In the genomic region with DNA sequence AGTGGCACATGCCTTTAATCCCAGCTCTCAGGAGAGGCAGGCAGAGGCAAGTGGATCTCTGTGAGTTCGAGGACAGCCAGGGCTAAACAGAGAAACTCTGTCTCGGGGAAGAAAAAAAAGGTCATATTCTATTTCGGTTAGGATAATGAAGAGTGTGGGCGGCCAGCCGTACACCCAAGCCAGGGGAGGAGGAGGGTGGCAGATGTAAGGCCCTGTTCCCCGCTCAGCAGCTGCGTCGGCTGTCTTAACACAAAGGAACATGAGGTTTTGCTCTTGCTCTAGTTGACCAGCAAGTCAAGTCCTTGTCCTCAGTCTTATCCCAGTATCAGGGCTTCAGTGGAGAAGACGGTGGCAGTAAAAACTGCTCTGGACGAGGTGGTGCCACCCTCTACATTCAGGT, we compare ENCODE assay signal across 29 mouse cellular contexts. TPM values are rescaled to one million over a fixed set of nuclear protein-coding genes. Genes with fewer than 3 reads are reported as not detected.
"Had no signal": no experiment of that assay in that cellular context is flagged by ENCODE, and none has a peak within 500 bp of the region (broad histone marks: within the 10 kb centered on the region; RNA-seq: fewer than 3 reads in every experiment).

No protein-coding gene starts in this region.

- H3K4me1 ChIP-seq: heart, embryonic 15.5 days; liver, embryonic 13.5 days; liver, embryonic 15.5 days had no signal

- H3K27ac ChIP-seq: heart, adult 2 months; heart, embryonic 13.5 days; heart, embryonic 15.5 days; hindbrain, embryonic 13.5 days; hindbrain, embryonic 15.5 days; hindbrain, postnatal 0 days; kidney, embryonic 15.5 days; kidney, postnatal 0 days; left cerebral cortex, adult 2 months; limb, embryonic 10.5 days; limb, embryonic 12.5 days; liver, embryonic 13.5 days; liver, embryonic 15.5 days had no signal

- H3K27me3 ChIP-seq: heart, embryonic 13.5 days; heart, embryonic 15.5 days; hindbrain, embryonic 13.5 days; hindbrain, embryonic 15.5 days; kidney, embryonic 15.5 days; limb, embryonic 12.5 days; liver, embryonic 13.5 days; liver, embryonic 15.5 days had no signal

- H3K4me3 ChIP-seq: heart, adult 2 months; heart, embryonic 13.5 days; heart, embryonic 15.5 days; hindbrain, embryonic 13.5 days; hindbrain, embryonic 15.5 days; kidney, embryonic 15.5 days; left cerebral cortex, adult 2 months; limb, embryonic 10.5 days; limb, embryonic 12.5 days; liver, embryonic 13.5 days; liver, embryonic 15.5 days had no signal

- H3K4me2 ChIP-seq: heart, embryonic 11.5 days; heart, embryonic 13.5 days; heart, embryonic 15.5 days; hindbrain, embryonic 13.5 days; hindbrain, embryonic 15.5 days; kidney, embryonic 15.5 days; limb, embryonic 12.5 days; liver, embryonic 11.5 days; liver, embryonic 13.5 days; liver, embryonic 15.5 days had no signal

- ATAC-seq: hindbrain, postnatal 0 days; intestine, embryonic 16.5 days had no signal

- H3K9ac ChIP-seq: heart, embryonic 13.5 days; heart, embryonic 15.5 days; hindbrain, embryonic 13.5 days; hindbrain, embryonic 15.5 days; kidney, embryonic 15.5 days; limb, embryonic 12.5 days; liver, embryonic 13.5 days; liver, embryonic 15.5 days had no signal

- H3K9me3 ChIP-seq: heart, embryonic 13.5 days; heart, embryonic 15.5 days; hindbrain, embryonic 13.5 days; hindbrain, embryonic 15.5 days; kidney, embryonic 15.5 days; limb, embryonic 10.5 days; limb, embryonic 12.5 days; liver, embryonic 13.5 days; liver, embryonic 15.5 days had no signal

- DNase-seq: gastrocnemius, postnatal 14 days; gastrocnemius, postnatal 36 days; heart, adult 11 months; heart, adult 2 months; heart, postnatal 14 days; heart, postnatal 36 days; kidney, adult 11 months; kidney, adult 2 months; kidney, adult 9 months; kidney, postnatal 14 days; kidney, postnatal 36 days; layer of hippocampus, postnatal 36 days; liver; liver, embryonic 13.5 days had no signal

RNA-seq across cellular contexts. Expression of gene Hrh3, which starts 21.2 kb away (rescaled TPM):
- polyA plus RNA-seq: heart, embryonic 11.5 days; heart, embryonic 13.5 days; heart, embryonic 15.5 days; heart, postnatal 0 days; kidney, embryonic 15.5 days; kidney, postnatal 0 days; limb, embryonic 10.5 days; liver, embryonic 11.5 days; liver, embryonic 13.5 days; liver, embryonic 15.5 days had no signal
